Mouse (Mus musculus): ENCODE data around the gene Kcnip2. TPM values are rescaled to one million over a fixed set of nuclear protein-coding genes. Genes with fewer than 3 reads are reported as not detected.
A peak's percentile ranks its signal among the peaks of the same experiment; 100 is the strongest.

Gene Kcnip2
- total RNA-seq, 1 experiment from 2014 or later, result 0.23 TPM

- no peak for ATAC-seq (ENCODE audit: extremely low read depth, insufficient number of reproducible peaks, low FRiP score, poor library complexity, severe bottlenecking)
Measured at GRCm38 (mm10) chr19:45783933-45784576, 31.8 kb downstream of the Kcnip2 start.

- peak; percentile 95 for ATAC-seq (ENCODE audit: extremely low read depth, insufficient number of reproducible peaks, low FRiP score, poor library complexity, severe bottlenecking)
Measured at GRCm38 (mm10) chr19:45783181-45783932, 32.5 kb downstream of the Kcnip2 start, which contains the start of gene Mgea5. Gene Mgea5 (minus strand): TSS chr19:45783837.

GRCm38 (mm10) chr19:45782315-45783001 lies 33.4 kb downstream of the Kcnip2 start:
- ATAC-seq (ENCODE audit: extremely low read depth, insufficient number of reproducible peaks, low FRiP score, poor library complexity, severe bottlenecking), result peak; percentile 28; the same call in 1 of the 2 replicates

DNA sequence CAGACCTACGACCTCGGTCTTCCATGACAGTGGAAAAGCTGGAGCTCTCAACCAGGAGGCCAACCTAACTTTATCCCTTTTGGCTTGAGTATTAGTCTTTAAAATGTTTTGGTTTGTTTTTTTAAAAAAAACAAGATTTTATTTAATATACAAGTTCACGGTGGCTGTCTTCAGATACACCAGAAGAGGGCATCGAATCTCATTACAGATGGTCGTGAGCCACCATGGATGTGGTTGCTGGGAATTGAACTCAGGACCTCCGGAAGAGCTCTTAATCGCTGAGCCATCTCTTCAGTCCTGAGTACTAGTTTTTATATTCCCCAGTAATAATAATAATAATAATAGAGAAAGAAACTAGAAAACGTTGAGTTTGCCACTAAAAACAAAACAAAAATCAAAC lies 34.2 kb downstream of the Kcnip2 start:
- no peak for ATAC-seq (ENCODE audit: extremely low read depth, insufficient number of reproducible peaks, low FRiP score, poor library complexity, severe bottlenecking)

GRCm38 (mm10) chr19:45780350-45780915 lies 35.4 kb downstream of the Kcnip2 start:
- no peak for ATAC-seq (ENCODE audit: extremely low read depth, insufficient number of reproducible peaks, low FRiP score, poor library complexity, severe bottlenecking)

DNA sequence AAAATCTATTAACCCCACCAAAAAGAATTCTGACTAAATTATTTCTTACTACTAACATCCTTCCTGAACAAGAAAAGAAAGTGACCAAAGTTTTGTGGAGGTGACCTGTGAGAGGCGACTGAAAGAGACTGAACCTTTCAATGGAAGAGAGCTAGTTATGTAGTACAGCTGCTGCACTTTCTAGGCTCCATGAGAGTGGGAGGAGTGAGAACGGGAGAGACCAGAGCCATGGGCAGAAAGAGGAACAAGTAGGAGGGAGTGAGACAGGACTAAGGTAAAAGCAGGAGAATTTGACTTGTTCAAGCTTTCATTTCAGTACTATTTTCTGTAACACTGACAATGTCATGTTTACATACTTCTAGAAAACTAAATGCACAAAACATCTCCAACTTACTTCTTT lies 40.4 kb downstream of the Kcnip2 start:
- no peak for ATAC-seq (ENCODE audit: extremely low read depth, insufficient number of reproducible peaks, low FRiP score, poor library complexity, severe bottlenecking)

DNA sequence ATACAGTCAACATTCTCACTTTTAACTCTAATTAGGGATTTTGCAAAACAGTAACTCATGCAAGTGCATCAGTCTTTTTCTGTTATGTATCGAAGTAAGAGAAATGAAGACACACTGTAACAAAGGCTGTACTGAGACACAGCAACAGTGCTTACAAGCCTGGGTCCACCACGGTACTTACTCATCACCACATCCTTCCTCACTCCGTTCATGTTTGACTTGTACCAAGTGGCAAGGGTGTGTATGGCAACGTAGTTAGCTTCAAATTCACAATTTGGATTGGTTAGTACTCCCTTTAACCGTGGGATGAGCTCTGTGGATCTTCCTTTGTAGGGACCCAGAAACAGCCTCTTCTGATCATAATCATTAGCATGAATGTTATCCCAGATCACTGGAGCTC lies 44.4 kb downstream of the Kcnip2 start:
- ATAC-seq (ENCODE audit: extremely low read depth, insufficient number of reproducible peaks, low FRiP score, poor library complexity, severe bottlenecking), result no peak

DNA sequence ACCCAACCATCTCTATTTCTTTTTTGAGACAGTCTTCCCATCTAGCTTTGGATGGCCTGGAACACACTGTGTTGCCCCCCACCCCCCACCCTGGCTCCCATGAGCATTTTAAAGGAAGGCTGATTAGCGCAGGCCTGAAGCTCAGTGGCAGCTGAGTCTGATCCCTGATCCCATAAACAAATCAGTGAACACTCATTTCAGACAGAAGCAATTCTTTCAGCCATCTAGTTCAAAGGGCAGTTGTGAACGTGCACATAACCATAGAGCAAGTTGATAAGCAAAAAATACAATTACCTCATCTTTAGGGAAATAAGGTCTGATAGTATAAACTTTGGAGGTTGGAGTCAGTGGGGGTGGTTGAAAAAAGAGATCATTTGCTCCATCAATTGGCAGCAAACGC lies 55.1 kb downstream of the Kcnip2 start:
- ATAC-seq (ENCODE audit: extremely low read depth, insufficient number of reproducible peaks, low FRiP score, poor library complexity, severe bottlenecking), result no peak

DNA sequence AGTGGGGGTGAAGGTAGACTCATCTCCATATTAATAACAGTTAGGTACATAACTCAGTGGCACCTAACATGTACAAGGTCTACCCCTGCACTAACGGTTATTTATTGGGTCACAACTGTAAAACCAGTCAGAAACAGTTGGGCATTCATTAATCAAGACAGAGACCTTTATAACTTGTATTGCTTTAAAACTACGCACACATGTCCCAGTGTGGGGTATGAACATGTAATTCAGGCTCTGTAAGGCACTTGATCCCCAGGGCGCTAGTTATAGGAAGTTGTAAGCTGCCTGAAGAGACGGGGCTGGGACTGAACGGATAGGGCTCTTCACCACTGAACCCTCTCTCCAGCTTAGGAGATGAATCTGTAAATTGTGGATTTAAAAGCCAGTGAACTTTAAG lies 57.2 kb downstream of the Kcnip2 start:
- ATAC-seq (ENCODE audit: extremely low read depth, insufficient number of reproducible peaks, low FRiP score, poor library complexity, severe bottlenecking), result no peak

- ATAC-seq (ENCODE audit: extremely low read depth, insufficient number of reproducible peaks, low FRiP score, poor library complexity, severe bottlenecking), result no peak
Measured at GRCm38 (mm10) chr19:45753551-45753950, 62.3 kb downstream of the Kcnip2 start.

- no peak for ATAC-seq (ENCODE audit: extremely low read depth, insufficient number of reproducible peaks, low FRiP score, poor library complexity, severe bottlenecking)
Measured at GRCm38 (mm10) chr19:45751881-45752280, 64.0 kb downstream of the Kcnip2 start.

DNA sequence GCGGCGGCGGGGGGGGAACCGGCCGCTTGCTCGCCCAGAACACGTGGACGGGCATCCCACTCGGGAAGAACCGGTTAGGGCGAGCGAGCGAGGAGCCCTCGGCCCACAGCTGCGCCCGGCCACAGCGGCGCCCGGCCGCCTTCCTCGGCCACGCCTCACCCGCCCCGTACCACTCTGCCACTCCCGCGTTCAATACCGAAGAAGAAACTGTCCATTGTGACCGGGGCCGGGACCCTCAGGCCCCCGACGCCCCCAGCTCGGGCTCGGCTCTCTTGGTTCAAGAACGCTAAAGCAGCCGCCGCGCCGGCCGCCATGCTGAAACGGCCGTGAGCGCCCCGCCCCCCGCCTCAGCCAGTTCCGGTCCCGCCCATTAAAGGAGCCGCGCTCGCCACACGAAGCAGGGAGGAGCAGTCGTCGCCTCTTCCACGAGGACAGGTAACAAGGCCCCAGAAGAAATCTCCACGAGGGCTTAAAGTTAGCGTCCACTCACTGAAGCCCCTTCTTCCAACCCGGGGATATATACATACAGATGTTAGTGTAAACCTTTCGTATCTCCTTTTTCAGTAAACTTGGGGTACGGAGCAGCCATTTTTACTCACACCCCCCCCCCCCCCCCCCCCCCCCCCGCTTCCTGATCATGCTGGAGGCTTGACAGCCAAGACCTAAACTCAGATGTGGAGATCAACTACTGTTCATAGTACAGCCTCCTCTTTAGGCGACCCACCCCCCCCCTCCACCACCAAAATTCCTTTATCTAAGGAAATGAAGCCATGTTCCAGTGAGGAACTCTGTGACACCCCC lies 66.4 kb downstream of the Kcnip2 start, which contains the start of gene Npm3:
TSS of gene Npm3 (minus strand) at position 349 of the 801 bp plus-strand sequence.
- peak; percentile 58 for ATAC-seq (ENCODE audit: extremely low read depth, insufficient number of reproducible peaks, low FRiP score, poor library complexity, severe bottlenecking)

GRCm38 (mm10) chr19:45748691-45749242 lies 67.1 kb downstream of the Kcnip2 start:
- no peak for ATAC-seq (ENCODE audit: extremely low read depth, insufficient number of reproducible peaks, low FRiP score, poor library complexity, severe bottlenecking)

DNA sequence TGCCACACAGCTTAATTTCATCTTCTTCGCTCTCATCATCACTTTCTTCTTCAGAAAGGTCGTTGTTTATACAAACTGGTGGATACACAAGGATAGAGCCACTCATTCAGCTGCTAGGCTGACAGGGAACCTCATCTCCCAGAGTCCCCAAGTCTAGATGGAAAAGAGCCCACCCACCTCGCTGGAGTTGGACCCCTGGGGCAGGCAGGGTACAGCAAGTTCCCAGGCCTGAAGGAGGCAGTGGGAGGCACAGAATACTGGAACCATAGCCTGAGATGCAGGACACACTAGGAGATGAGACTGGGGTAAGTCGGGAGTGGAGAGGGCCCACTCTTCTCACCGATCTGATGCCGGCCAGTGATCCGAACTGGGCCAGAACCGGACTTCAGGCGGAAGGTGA lies 67.7 kb downstream of the Kcnip2 start:
- no peak for ATAC-seq (ENCODE audit: extremely low read depth, insufficient number of reproducible peaks, low FRiP score, poor library complexity, severe bottlenecking)

- peak; percentile 57; the same call in 1 of the 2 replicates for ATAC-seq (ENCODE audit: extremely low read depth, insufficient number of reproducible peaks, low FRiP score, poor library complexity, severe bottlenecking)
Measured at GRCm38 (mm10) chr19:45747028-45747867, 68.6 kb downstream of the Kcnip2 start.

DNA sequence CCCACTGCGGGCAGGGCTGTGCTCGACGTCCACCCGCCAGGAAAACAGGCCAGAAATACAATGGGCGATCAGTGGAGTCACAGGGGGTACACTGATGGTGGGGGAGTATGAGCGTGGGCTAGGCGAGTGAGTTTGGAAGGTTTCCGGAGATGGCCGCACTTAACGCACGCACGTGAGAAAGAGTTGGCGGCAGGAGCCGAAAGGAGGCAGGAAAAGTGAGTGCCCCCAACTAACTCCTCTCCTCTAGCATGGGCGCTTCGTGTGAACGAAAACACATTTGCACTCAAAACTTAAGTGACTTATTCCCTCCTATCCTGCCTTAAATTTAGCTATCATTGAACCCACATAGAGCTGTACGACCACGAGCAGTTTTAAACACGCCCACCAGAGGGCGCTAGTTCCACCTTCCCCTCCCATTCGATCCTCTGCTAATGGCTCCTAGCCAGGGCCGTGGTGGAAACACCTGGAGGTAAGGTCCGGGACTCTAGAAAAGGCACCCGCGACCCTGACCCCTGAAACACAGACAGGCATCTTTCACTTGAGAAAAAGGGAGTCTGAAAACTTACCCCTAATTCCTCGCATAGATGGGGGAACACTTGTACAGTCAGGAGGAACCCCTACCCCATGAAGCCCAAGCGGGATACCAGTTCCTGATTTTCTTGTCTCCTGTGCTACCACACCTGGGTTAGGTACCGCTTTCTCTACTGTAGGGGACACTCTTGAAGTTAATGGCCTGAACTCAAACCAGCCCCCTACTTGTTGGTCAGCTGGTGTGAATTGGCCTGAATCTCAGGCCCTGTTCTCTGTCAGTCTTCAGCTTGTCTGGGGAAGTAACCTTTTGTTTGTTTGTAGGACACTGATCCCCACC lies 69.5 kb downstream of the Kcnip2 start:
- ATAC-seq (ENCODE audit: extremely low read depth, insufficient number of reproducible peaks, low FRiP score, poor library complexity, severe bottlenecking), result peak; percentile 46; the same call in 1 of the 2 replicates

All from neutrophil, adult 5-6 weeks (primary cell).